In the genomic region with DNA sequence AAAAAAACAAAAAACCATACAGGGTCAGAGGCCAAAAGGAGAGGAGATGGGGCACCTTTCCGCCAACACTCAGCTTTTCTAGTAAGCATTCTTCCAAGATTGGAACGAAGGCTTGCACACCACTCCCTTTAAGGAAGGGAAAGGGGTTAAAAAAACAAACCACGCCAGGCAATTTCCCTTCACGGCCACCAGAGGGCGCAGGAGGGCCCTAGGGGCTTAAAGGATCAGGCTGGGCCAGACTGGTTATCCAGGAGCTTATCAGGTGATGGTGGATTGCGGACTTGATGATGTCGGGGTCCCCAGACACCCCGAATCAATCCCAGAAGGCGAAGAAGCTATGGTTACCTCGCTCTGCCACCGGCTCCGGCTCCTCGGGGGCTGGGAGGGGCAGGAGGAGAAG, we compare ENCODE assay signal across 8 mouse cellular contexts. TPM values are rescaled to one million over a fixed set of nuclear protein-coding genes. Genes with fewer than 3 reads are reported as not detected.
DNase-seq lines count a peak whose midpoint lies in the region; ATAC-seq and TF ChIP-seq lines count a peak whose summit lies in the region.

No protein-coding gene starts in this region.

- H3K4me2 ChIP-seq in embryonic facial prominence, embryonic 12.5 days (replicated peaks): peak overlapping the region; percentile 17; the same call in 1 of the 2 replicates

- H3K27ac ChIP-seq in layer of hippocampus, adult 2 months: no peak overlapping the region
- 0 out of 2 replicates have a peak overlapping the region, but pooled peaks have one; percentile 70 for H3K27ac ChIP-seq in embryonic facial prominence, embryonic 12.5 days

- H3K27me3 ChIP-seq in embryonic facial prominence, embryonic 12.5 days: no peaks in the 10 kb centered on the region

- no peak overlapping the region for H3K4me3 ChIP-seq in layer of hippocampus, adult 2 months
- no peak overlapping the region for H3K4me3 ChIP-seq in embryonic facial prominence, embryonic 12.5 days

- 38% methylated on average over 13 of the region's 13 CpGs for WGBS in embryonic facial prominence, embryonic 12.5 days

- no peaks in the 10 kb centered on the region for H3K9me3 ChIP-seq in embryonic facial prominence, embryonic 12.5 days

- H3K36me3 ChIP-seq in embryonic facial prominence, embryonic 12.5 days: no peaks in the 10 kb centered on the region

- no peak for DNase-seq in layer of hippocampus, adult 2 months (ENCODE audit: low spot score in 2 of 2)
- DNase-seq in layer of hippocampus, postnatal 36 days: no peak
- DNase-seq in MN1 (ENCODE audit: low spot score): peak; percentile 76
- DNase-seq in kidney, postnatal 14 days: peak; percentile 42
- peak; percentile 81 for DNase-seq in naive thymus-derived CD4-positive, alpha-beta T cell, adult 2 months (ENCODE audit: low read depth)
- DNase-seq in cerebellum, adult 9-10 months: no peak
- DNase-seq in layer of hippocampus, adult 9-10 months (ENCODE audit: low spot score): no peak

- peak; percentile 95 for TF ChIP-seq CTCF in layer of hippocampus, adult 2 months (conservative IDR thresholded peaks at IDR 0.05)

- no peak overlapping the region for H3K9ac ChIP-seq in embryonic facial prominence, embryonic 12.5 days

- peaks cover 9% of the 10 kb centered on the region; the same call in 1 of the 2 replicates for H3K4me1 ChIP-seq in embryonic facial prominence, embryonic 12.5 days

- ATAC-seq in embryonic facial prominence, embryonic 12.5 days (ENCODE audit: insufficient number of reproducible peaks, insufficient read depth, low FRiP score, low TSS enrichment): no peak

RNA-seq across cellular contexts. Expression of gene Tnnt1, which starts 2.9 kb away (rescaled TPM):
- 1 to 10 TPM; 1.7 to 4.0 TPM for total RNA-seq in layer of hippocampus, adult 2 months (2021)
- 1 to 10 TPM; 1.1 to 4.2 TPM for total RNA-seq in layer of hippocampus, postnatal 36 days (2021)
- 114 and 135 TPM in 2 replicates for polyA plus RNA-seq in embryonic facial prominence, embryonic 12.5 days (2016; fragmentation: Nextera tagmentation; extraction: Ambion mirVana)

RNA-seq across cellular contexts. Expression of gene Tnni3, which starts 10.8 kb away (rescaled TPM):
- total RNA-seq in layer of hippocampus, adult 2 months (2021): under 1 TPM in 1 of 2 experiments, not detected in 1; 0.64 TPM
- total RNA-seq in layer of hippocampus, postnatal 36 days (2021): 1 to 10 TPM in 1 of 2 experiments, under 1 TPM in 1; 0.70 to 1.3 TPM
- 4.4 and 4.6 TPM in 2 replicates for polyA plus RNA-seq in embryonic facial prominence, embryonic 12.5 days (2016; fragmentation: Nextera tagmentation; extraction: Ambion mirVana)

RNA-seq across cellular contexts. Expression of gene Ppp1r12c, which starts 11.8 kb away (rescaled TPM):
- 100 to 1,000 TPM; 157 to 161 TPM for total RNA-seq in layer of hippocampus, adult 2 months (2021)
- total RNA-seq in layer of hippocampus, postnatal 36 days (2021): 100 to 1,000 TPM; 146 to 164 TPM
- polyA plus RNA-seq in embryonic facial prominence, embryonic 12.5 days (2016; fragmentation: Nextera tagmentation; extraction: Ambion mirVana): 65.6 and 68.1 TPM in 2 replicates

RNA-seq across cellular contexts. Expression of gene Dnaaf3, which starts 19.0 kb away (rescaled TPM):
- under 1 TPM; 0.47 to 0.64 TPM for total RNA-seq in layer of hippocampus, adult 2 months (2021)
- total RNA-seq in layer of hippocampus, postnatal 36 days (2021): under 1 TPM; 0.38 to 0.65 TPM
- polyA plus RNA-seq in embryonic facial prominence, embryonic 12.5 days (2016; fragmentation: Nextera tagmentation; extraction: Ambion mirVana): 2.2 and 2.9 TPM in 2 replicates

RNA-seq across cellular contexts. Expression of gene Syt5, which starts 34.1 kb away (rescaled TPM):
- total RNA-seq in layer of hippocampus, adult 2 months (2021): 100 to 1,000 TPM; 199 to 217 TPM
- 100 to 1,000 TPM; 203 to 220 TPM for total RNA-seq in layer of hippocampus, postnatal 36 days (2021)
- 5.9 and 8.8 TPM in 2 replicates for polyA plus RNA-seq in embryonic facial prominence, embryonic 12.5 days (2016; fragmentation: Nextera tagmentation; extraction: Ambion mirVana)

Comparison
In these comparisons a context has a peak if more than half of its experiments do, and no peak if none do; other contexts are left out.
1. DNase-seq: peak in MN1 (single experiment), kidney, postnatal 14 days (single experiment) and naive thymus-derived CD4-positive, alpha-beta T cell, adult 2 months (single experiment); none in layer of hippocampus, adult 2 months (0 of 2), layer of hippocampus, postnatal 36 days (0 of 2), cerebellum, adult 9-10 months (single experiment) and layer of hippocampus, adult 9-10 months (single experiment).